Mouse (Mus musculus): ENCODE measurements at regions not wholly inside any gene's neighbourhood (a gene's known extent, or its start where the extent isn't known, plus 50 kb on each side); places are given as distances from the start of the nearest gene placed in this dataset.
A peak's percentile ranks its signal among the peaks of the same experiment; 100 is the strongest.

GRCm38 (mm10) chr15:51646304-51646703 lies 2238.4 kb upstream of the Gm7489 start:
- Histone ChIP-seq H3K36me3 (replicated peaks; ENCODE audit: low read length) (no peaks in the 10 kb centered on the region), H3K9me3 (no peaks in the 10 kb centered on the region), H3K4me3 (replicated peaks) (no peak overlapping the region), H3K27me3 (replicated peaks) (no peaks in the 10 kb centered on the region), H3K4me1 (no peaks in the 10 kb centered on the region)
- TF ChIP-seq FLI1 (IDR thresholded peaks at IDR 0.05; ENCODE audit: low read length) (no peak), GATA1 (IDR thresholded peaks at IDR 0.05; ENCODE audit: borderline replicate concordance, low read length) (no peak)

- Histone ChIP-seq H3K36me3 (replicated peaks; ENCODE audit: low read length) (peaks cover 5% of the 10 kb centered on the region), H3K9me3 (peaks cover 10% of the 10 kb centered on the region), H3K27me3 (replicated peaks) (no peaks in the 10 kb centered on the region), H3K4me3 (replicated peaks) (no peak overlapping the region), H3K4me1 (peaks cover 14% of the 10 kb centered on the region)
- TF ChIP-seq GATA1 (IDR thresholded peaks at IDR 0.05; ENCODE audit: borderline replicate concordance, low read length): no peak
- TF ChIP-seq FLI1 (IDR thresholded peaks at IDR 0.05; ENCODE audit: low read length): no peak
Observed at GRCm38 (mm10) chr15:51652497-51652896, 2232.2 kb upstream of the Gm7489 start.

DNA sequence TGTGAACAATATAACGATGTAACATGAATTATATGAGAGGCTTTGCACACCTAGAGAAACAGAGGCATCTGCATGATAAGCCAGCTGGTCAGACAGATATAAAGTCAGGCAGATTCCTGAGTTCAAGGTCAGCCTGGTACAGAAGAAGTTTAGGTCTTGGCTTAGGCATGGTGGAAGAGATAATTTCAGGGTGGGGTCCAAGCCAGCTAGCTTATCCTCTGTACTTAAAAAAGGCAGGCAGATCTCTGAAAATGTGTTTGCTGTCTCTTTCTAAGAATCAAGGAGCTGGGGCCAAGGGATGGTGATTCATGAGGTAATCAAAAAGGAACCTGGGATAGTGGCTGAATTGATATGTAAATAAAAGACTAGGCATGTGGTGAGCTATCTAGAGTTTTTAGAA lies 2227.1 kb upstream of the Gm7489 start:
- Histone ChIP-seq H3K9me3 (peaks cover 14% of the 10 kb centered on the region), H3K36me3 (replicated peaks; ENCODE audit: low read length) (peaks cover 12% of the 10 kb centered on the region), H3K4me1 (peaks cover 17% of the 10 kb centered on the region), H3K27me3 (replicated peaks) (no peaks in the 10 kb centered on the region), H3K4me3 (replicated peaks) (no peak overlapping the region)
- TF ChIP-seq FLI1 (IDR thresholded peaks at IDR 0.05; ENCODE audit: low read length): no peak

GRCm38 (mm10) chr15:51668340-51668739 lies 2216.4 kb upstream of the Gm7489 start:
- H3K4me3 ChIP-seq (replicated peaks): no peak overlapping the region
- TF ChIP-seq FLI1 (IDR thresholded peaks at IDR 0.05; ENCODE audit: low read length): no peak
- TF ChIP-seq GATA1 (IDR thresholded peaks at IDR 0.05; ENCODE audit: borderline replicate concordance, low read length): no peak
- H3K27me3 ChIP-seq (replicated peaks): no peaks in the 10 kb centered on the region
- H3K4me1 ChIP-seq: peaks cover 69% of the 10 kb centered on the region
- peaks cover 5% of the 10 kb centered on the region for H3K36me3 ChIP-seq (replicated peaks; ENCODE audit: low read length)
- H3K9me3 ChIP-seq: no peaks in the 10 kb centered on the region

- no peak for TF ChIP-seq FLI1 (IDR thresholded peaks at IDR 0.05; ENCODE audit: low read length)
- TF ChIP-seq GATA1 (IDR thresholded peaks at IDR 0.05; ENCODE audit: borderline replicate concordance, low read length): no peak
- H3K4me3 ChIP-seq (replicated peaks): no peak overlapping the region
- H3K4me1 ChIP-seq: peaks cover 72% of the 10 kb centered on the region
- peaks cover 5% of the 10 kb centered on the region for H3K36me3 ChIP-seq (replicated peaks; ENCODE audit: low read length)
- no peaks in the 10 kb centered on the region for H3K9me3 ChIP-seq
- H3K27me3 ChIP-seq (replicated peaks): no peaks in the 10 kb centered on the region
Observed at GRCm38 (mm10) chr15:51671667-51672372, 2212.9 kb upstream of the Gm7489 start.

- Histone ChIP-seq H3K4me3 (replicated peaks) (peak overlapping the region; percentile 87), H3K27me3 (replicated peaks) (no peaks in the 10 kb centered on the region), H3K36me3 (replicated peaks; ENCODE audit: low read length) (peaks cover 5% of the 10 kb centered on the region), H3K4me1 (peaks cover 75% of the 10 kb centered on the region), H3K9me3 (no peaks in the 10 kb centered on the region)
- TF ChIP-seq FLI1 (IDR thresholded peaks at IDR 0.05; ENCODE audit: low read length): no peak
- no peak; the same call in 2 of the 3 replicates for TF ChIP-seq GATA1 (IDR thresholded peaks at IDR 0.05; ENCODE audit: borderline replicate concordance, low read length)
Observed at GRCm38 (mm10) chr15:51673483-51673882, 2211.2 kb upstream of the Gm7489 start.

DNA sequence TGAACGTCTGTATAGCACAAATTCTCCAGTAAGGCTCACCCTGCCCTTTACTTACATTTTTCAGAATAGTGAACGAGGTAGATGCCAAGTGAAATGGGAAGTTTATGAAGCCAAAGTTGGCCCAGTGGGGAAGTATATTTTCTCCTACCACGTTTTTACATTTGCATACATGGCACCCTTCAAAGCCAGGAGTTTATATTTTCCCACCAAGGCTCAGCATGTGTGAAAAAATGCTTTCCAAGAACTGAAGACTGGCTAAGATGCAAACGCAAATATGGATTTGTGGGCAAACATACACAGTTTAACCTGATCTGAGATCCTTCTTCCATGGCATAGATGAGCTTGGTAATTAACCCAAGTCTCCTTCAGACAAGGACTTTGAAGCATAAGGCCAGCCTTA lies 2209.4 kb upstream of the Gm7489 start:
- Histone ChIP-seq H3K27me3 (replicated peaks) (no peaks in the 10 kb centered on the region), H3K36me3 (replicated peaks; ENCODE audit: low read length) (peaks cover 5% of the 10 kb centered on the region), H3K9me3 (no peaks in the 10 kb centered on the region), H3K4me1 (peaks cover 78% of the 10 kb centered on the region), H3K4me3 (replicated peaks) (no peak overlapping the region)
- TF ChIP-seq GATA1 (IDR thresholded peaks at IDR 0.05; ENCODE audit: borderline replicate concordance, low read length) (no peak), FLI1 (IDR thresholded peaks at IDR 0.05; ENCODE audit: low read length) (no peak)

- peaks cover 88% of the 10 kb centered on the region for H3K4me1 ChIP-seq
- H3K9me3 ChIP-seq: no peaks in the 10 kb centered on the region
- TF ChIP-seq GATA1 (IDR thresholded peaks at IDR 0.05; ENCODE audit: borderline replicate concordance, low read length) (no peak), FLI1 (IDR thresholded peaks at IDR 0.05; ENCODE audit: low read length) (no peak)
- H3K27me3 ChIP-seq (replicated peaks): no peaks in the 10 kb centered on the region
- peaks cover 2% of the 10 kb centered on the region for H3K36me3 ChIP-seq (replicated peaks; ENCODE audit: low read length)
- no peak overlapping the region for H3K4me3 ChIP-seq (replicated peaks)
Observed at GRCm38 (mm10) chr15:51676694-51677093, 2208.0 kb upstream of the Gm7489 start.

DNA sequence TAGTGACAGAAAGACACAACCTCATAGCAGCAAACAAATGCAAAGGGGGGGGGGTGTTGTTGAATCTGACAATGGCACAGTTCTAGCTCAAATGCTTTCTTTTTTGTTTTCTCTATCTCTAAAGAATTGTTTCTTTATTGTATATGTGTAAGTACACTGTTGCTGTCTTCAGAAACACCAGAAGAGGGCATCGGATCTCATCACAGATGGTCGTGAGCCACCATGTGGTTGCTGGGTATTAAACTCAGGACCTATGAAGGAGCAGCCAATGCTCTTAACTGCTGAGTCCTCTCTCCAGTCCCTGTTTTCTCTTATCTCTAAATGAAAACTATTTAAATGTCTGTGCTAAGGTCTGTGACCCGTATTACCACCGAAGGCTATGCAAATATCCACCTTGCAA lies 2207.4 kb upstream of the Gm7489 start:
- no peaks in the 10 kb centered on the region for H3K36me3 ChIP-seq (replicated peaks; ENCODE audit: low read length)
- no peak for TF ChIP-seq FLI1 (IDR thresholded peaks at IDR 0.05; ENCODE audit: low read length)
- no peak for TF ChIP-seq GATA1 (IDR thresholded peaks at IDR 0.05; ENCODE audit: borderline replicate concordance, low read length)
- H3K27me3 ChIP-seq (replicated peaks): no peaks in the 10 kb centered on the region
- H3K4me1 ChIP-seq: peaks cover 88% of the 10 kb centered on the region
- no peak overlapping the region for H3K4me3 ChIP-seq (replicated peaks)
- H3K9me3 ChIP-seq: no peaks in the 10 kb centered on the region

DNA sequence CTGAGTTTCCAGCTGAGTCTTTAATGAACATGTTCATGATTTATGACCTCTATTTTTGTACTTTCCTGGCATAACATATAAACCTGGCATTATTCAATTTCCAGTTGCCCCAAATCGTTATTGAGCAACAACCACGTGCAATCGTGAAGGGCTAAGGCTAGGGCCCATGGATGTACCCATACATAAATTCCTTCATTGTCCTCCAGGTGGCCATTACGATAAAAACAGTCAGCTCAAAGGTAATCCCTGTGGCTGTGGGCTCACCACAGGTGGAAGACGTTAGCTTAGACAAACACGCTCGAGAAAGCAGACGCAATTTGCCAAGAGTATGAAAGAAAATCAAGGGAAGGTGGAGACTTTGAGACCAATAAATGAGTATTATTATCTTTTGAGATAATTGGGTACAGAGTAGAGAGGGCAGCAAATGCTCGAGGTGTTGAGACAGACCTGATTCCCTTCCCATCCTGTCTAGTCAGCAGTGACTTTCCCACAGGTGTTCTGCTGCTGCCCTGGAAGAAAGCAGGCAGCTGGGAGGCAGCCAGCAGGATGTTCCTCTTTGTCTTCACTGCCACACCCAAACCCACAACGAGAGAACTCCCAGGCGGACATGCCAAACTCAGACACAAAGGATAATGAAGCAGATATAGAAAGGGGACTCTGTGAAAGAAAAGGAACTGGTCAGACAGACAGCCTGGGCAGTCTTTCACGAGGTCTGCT lies 2205.4 kb upstream of the Gm7489 start:
- Histone ChIP-seq H3K27me3 (replicated peaks) (no peaks in the 10 kb centered on the region), H3K9me3 (no peaks in the 10 kb centered on the region)

More for the DNA sequence above, 2205.4 kb upstream of the Gm7489 start:
- no peak for TF ChIP-seq FLI1 (IDR thresholded peaks at IDR 0.05; ENCODE audit: low read length)
- no peak for TF ChIP-seq GATA1 (IDR thresholded peaks at IDR 0.05; ENCODE audit: borderline replicate concordance, low read length)
- Histone ChIP-seq H3K4me3 (replicated peaks) (no peak overlapping the region), H3K4me1 (peaks cover 85% of the 10 kb centered on the region), H3K36me3 (replicated peaks; ENCODE audit: low read length) (no peaks in the 10 kb centered on the region)

All from megakaryocyte, embryonic 14.5 days (primary cell).